Mouse (Mus musculus): ENCODE measurements around the gene Atg10. TPM values are rescaled to one million over a fixed set of nuclear protein-coding genes. Genes with fewer than 3 reads are reported as not detected.

Atg10 gene
- total and polyA plus RNA-seq, 3 experiments = 2.0 to 4.3 TPM; not detected in 1

DNA sequence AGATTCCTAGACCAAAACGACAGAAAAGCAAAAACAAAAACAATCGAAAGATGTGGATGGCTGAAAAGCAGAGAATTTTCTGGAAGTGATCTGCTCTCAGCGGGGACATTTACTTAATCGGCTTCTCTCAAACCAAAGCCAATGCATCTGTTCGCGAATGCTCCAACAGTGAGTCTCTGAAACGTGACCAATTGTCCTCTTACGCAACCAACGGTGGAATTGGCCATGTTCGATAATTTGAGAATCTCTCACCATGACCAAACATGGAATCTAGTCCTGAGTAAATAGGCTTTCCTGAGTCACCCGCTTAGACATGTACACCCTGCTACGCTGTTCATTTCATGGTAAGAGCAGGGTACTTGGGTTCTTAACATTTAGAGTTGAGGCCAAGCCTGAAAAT, 326.9 kb downstream of the Atg10 start:
- Histone ChIP-seq H3K9ac (ENCODE audit: control insufficient read depth, low read depth, low read length, poor library complexity, severe bottlenecking) (no peak overlapping the region), H3K4me3 (ENCODE audit: control insufficient read depth in 1 of 2, insufficient read depth in 1 of 2, low read depth in 2 of 2, low read length in 2 of 2) (no peak overlapping the region), H3K9me3 (replicated peaks; ENCODE audit: insufficient read depth, low read length) (no peaks in the 10 kb centered on the region), H3K27me3 (ENCODE audit: control insufficient read depth in 1 of 2, insufficient read depth in 2 of 2, low read length in 2 of 2) (no peaks in the 10 kb centered on the region), H3K4me1 (ENCODE audit: control insufficient read depth in 1 of 2, insufficient read depth in 2 of 2, low read length in 2 of 2) (no peaks in the 10 kb centered on the region), H3K36me3 (ENCODE audit: control insufficient read depth in 1 of 2, insufficient read depth in 2 of 2, low read length in 2 of 2) (no peaks in the 10 kb centered on the region), H3K79me2 (ENCODE audit: control insufficient read depth, insufficient read depth, low read length, poor library complexity) (no peaks in the 10 kb centered on the region), H3K27ac (ENCODE audit: control insufficient read depth, low read depth, low read length) (no peak overlapping the region)
- no peak for DNase-seq (ENCODE audit: low read depth, low spot score)
- no peak for TF ChIP-seq ZKSCAN1 (IDR thresholded peaks at IDR 0.05; ENCODE audit: low read depth, low read length)
- no peak for TF ChIP-seq NRF1 (IDR thresholded peaks at IDR 0.05; ENCODE audit: insufficient read depth, low read depth, low read length, poor library complexity, severe bottlenecking)
- no peak for TF ChIP-seq ZMIZ1 (IDR thresholded peaks at IDR 0.05; ENCODE audit: low read depth, low read length)
- no peak for TF ChIP-seq MAX (IDR thresholded peaks at IDR 0.05; ENCODE audit: low read length)
- no peak for TF ChIP-seq TAL1 (IDR thresholded peaks at IDR 0.05; ENCODE audit: low read length)
- no peak for TF ChIP-seq SIN3A (IDR thresholded peaks at IDR 0.05; ENCODE audit: low read length)
- no peak for TF ChIP-seq POLR2AphosphoS5 (IDR thresholded peaks at IDR 0.05; ENCODE audit: borderline replicate concordance, low read depth, low read length)
- TF ChIP-seq KAT2A (conservative IDR thresholded peaks at IDR 0.05; ENCODE audit: low read depth, low read length) = no peak
- TF ChIP-seq GATA1 (IDR thresholded peaks at IDR 0.05; ENCODE audit: low read depth, low read length) = no peak
- TF ChIP-seq RCOR1 (IDR thresholded peaks at IDR 0.05; ENCODE audit: low read depth, low read length) = no peak
- no peak for TF ChIP-seq CHD2 (IDR thresholded peaks at IDR 0.05; ENCODE audit: low read length)

DNA sequence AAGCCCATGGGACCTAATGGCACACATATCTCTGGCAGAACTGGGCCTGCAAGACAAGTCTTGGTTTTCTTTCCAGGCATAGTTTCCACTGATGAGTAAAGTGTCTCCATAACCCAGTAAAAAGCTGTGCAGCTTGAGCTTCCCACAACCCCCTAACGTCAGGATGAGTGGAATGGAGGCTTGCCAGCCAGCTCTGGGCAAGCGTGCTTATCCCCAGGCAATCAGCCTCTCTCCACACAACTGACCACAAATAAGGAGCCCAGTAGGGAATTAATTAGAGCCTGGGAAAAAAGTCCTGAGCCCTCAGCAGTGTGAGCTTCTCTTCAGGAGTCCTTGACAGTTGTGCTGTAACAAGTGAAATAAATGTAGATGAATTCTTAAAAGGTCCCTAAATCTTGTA, 327.7 kb downstream of the Atg10 start:
- Histone ChIP-seq H3K36me3 (ENCODE audit: control insufficient read depth in 1 of 2, insufficient read depth in 2 of 2, low read length in 2 of 2) (no peaks in the 10 kb centered on the region), H3K27ac (ENCODE audit: control insufficient read depth, low read depth, low read length) (no peak overlapping the region)

DNA sequence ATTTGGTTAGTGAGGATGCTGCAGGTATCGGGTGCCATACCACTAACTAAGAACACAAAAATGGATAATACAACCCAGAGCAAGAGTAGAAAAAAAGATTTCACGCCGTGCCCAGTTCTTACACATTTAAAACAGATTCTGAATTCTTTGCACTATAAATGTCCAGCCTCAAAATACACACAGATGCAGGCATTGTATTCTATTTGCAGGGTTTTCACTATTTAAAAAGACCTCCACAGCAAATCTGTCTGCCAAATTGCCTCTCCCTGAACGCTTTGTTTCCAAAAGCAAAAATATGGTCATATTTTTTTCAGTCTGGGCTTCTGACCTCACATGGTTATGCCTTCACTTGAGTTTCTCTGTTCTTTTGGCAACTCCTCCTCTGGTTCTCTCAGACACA, 328.9 kb downstream of the Atg10 start:
- H3K27ac ChIP-seq (ENCODE audit: control insufficient read depth, low read depth, low read length) = no peak overlapping the region
- TF ChIP-seq POLR2AphosphoS2 (IDR thresholded peaks at IDR 0.05; ENCODE audit: low read length) (no peak), USF1 (IDR thresholded peaks at IDR 0.05; ENCODE audit: low read depth, low read length) (no peak)
- no peaks in the 10 kb centered on the region for H3K79me2 ChIP-seq (ENCODE audit: control insufficient read depth, insufficient read depth, low read length, poor library complexity)
- H3K9ac ChIP-seq (ENCODE audit: control insufficient read depth, low read depth, low read length, poor library complexity, severe bottlenecking) = no peak overlapping the region
- no peaks in the 10 kb centered on the region for H3K27me3 ChIP-seq (ENCODE audit: control insufficient read depth in 1 of 2, insufficient read depth in 2 of 2, low read length in 2 of 2)
- no peak overlapping the region for H3K4me3 ChIP-seq (ENCODE audit: control insufficient read depth in 1 of 2, insufficient read depth in 1 of 2, low read depth in 2 of 2, low read length in 2 of 2)
- DNase-seq (ENCODE audit: low read depth, low spot score) = no peak
- no peaks in the 10 kb centered on the region for H3K9me3 ChIP-seq (replicated peaks; ENCODE audit: insufficient read depth, low read length)
- H3K4me1 ChIP-seq (ENCODE audit: control insufficient read depth in 1 of 2, insufficient read depth in 2 of 2, low read length in 2 of 2) = no peaks in the 10 kb centered on the region
- no peaks in the 10 kb centered on the region for H3K36me3 ChIP-seq (ENCODE audit: control insufficient read depth in 1 of 2, insufficient read depth in 2 of 2, low read length in 2 of 2)

More for the DNA sequence above, 327.7 kb downstream of the Atg10 start:
- Histone ChIP-seq H3K79me2 (ENCODE audit: control insufficient read depth, insufficient read depth, low read length, poor library complexity) (no peaks in the 10 kb centered on the region), H3K27me3 (ENCODE audit: control insufficient read depth in 1 of 2, insufficient read depth in 2 of 2, low read length in 2 of 2) (no peaks in the 10 kb centered on the region), H3K9ac (ENCODE audit: control insufficient read depth, low read depth, low read length, poor library complexity, severe bottlenecking) (no peak overlapping the region), H3K4me1 (ENCODE audit: control insufficient read depth in 1 of 2, insufficient read depth in 2 of 2, low read length in 2 of 2) (no peaks in the 10 kb centered on the region), H3K4me3 (ENCODE audit: control insufficient read depth in 1 of 2, insufficient read depth in 1 of 2, low read depth in 2 of 2, low read length in 2 of 2) (no peak overlapping the region), H3K9me3 (replicated peaks; ENCODE audit: insufficient read depth, low read length) (no peaks in the 10 kb centered on the region)
- DNase-seq (ENCODE audit: low read depth, low spot score) = no peak
- TF ChIP-seq TCF12 (IDR thresholded peaks at IDR 0.05; ENCODE audit: low read depth, low read length) (no peak), ZKSCAN1 (IDR thresholded peaks at IDR 0.05; ENCODE audit: low read depth, low read length) (no peak)

Data from MEL (cell line).